Mouse (Mus musculus): ENCODE measurements around the gene Tmem170b.

DNA sequence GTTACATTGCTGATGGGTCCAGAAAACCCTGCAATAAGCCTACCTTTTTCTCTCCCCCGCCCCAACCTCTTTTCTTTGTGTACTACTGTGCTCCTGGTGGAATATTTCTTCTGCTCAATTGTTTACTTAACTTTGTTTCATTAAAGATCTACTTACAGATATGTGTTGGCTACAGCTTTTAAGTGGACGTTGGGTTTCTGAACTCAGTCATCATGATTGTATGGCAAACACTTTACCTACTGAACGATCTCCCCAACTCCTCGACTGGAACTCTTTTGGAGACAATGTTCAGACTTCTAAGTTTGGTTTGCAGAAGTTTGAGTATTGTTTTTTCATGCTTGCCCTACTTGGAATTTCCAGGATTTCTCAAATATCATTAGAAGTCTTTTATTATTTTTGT, 24.6 kb upstream of the Tmem170b start:
- TF ChIP-seq POLR2A (IDR thresholded peaks at IDR 0.05; ENCODE audit: insufficient read length, low read depth) (no peak), MYOG (IDR thresholded peaks at IDR 0.05; ENCODE audit: control insufficient read depth in 1 of 3, insufficient read depth in 1 of 3, insufficient read length in 2 of 3, low read depth in 2 of 3) (no peak), MAX (IDR thresholded peaks at IDR 0.05; ENCODE audit: low read depth) (no peak), MYOD1 (IDR thresholded peaks at IDR 0.05; ENCODE audit: control insufficient read depth in 1 of 3, insufficient read length in 2 of 3, low read depth in 2 of 3) (no peak)
